Mouse (Mus musculus): ENCODE measurements around the gene Lasp1.

Gene Lasp1

DNA sequence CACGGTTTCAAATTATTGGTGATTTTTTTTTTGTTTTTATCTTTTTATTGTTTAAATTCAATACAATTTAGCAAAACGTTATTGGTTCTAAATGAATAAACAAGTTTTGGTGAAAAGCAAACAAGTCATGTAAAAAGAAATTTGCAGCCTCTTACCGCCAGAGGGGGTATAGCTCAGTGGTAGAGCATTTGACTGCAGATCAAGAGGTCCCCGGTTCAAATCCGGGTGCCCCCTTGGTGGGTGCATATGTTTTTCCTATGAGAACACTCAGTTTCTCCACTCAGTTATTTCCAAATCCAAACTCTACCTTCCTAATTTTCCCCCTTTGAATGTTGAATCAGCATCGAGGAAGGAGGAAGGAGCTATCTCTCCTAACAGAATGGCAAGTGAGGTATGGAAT lies 1.9 kb upstream of the Lasp1 start:
- DNase-seq (ENCODE audit: low spot score in 2 of 2) = peak; percentile 47 to 70

DNA sequence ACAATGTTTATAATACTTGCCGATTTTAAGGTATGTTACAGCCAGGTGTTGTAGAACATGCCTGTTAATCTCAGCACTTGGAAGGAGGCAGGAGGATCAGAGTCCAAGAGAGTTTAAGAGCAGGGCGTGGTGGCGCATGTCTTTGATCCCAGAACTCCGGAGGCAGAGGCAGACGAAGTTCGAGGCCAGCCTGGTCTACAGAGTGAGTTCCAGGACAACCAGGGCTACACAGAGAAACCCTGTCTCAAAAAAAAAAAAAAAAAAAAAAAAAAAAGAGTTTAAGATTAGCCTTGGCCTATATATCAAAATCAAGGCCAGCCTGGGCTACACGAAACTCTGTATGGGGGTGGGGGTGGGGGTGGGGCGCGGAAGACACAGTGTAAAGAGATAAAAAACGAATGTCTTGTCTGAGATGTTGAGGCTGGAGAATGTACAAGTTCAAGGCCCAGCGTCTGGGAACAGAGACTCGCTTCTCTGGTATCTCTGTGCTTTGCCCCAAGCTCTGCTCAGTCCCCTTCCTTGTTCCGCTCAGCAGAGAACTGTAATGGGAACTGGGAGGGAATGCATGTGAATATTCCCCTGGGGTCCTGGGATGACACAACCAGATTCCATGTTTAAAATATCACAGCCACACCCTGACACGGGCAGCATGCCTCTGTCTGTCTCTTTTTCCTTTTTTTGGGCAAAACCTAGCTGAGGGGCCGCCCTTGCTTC lies 1.3 kb upstream of the Lasp1 start:
- no peak for DNase-seq (ENCODE audit: low spot score in 2 of 2)

- DNase-seq (ENCODE audit: low spot score in 2 of 2) = no peak
Observed at GRCm38 (mm10) chr11:97798083-97798435, 741 bp upstream of the Lasp1 start.

DNA sequence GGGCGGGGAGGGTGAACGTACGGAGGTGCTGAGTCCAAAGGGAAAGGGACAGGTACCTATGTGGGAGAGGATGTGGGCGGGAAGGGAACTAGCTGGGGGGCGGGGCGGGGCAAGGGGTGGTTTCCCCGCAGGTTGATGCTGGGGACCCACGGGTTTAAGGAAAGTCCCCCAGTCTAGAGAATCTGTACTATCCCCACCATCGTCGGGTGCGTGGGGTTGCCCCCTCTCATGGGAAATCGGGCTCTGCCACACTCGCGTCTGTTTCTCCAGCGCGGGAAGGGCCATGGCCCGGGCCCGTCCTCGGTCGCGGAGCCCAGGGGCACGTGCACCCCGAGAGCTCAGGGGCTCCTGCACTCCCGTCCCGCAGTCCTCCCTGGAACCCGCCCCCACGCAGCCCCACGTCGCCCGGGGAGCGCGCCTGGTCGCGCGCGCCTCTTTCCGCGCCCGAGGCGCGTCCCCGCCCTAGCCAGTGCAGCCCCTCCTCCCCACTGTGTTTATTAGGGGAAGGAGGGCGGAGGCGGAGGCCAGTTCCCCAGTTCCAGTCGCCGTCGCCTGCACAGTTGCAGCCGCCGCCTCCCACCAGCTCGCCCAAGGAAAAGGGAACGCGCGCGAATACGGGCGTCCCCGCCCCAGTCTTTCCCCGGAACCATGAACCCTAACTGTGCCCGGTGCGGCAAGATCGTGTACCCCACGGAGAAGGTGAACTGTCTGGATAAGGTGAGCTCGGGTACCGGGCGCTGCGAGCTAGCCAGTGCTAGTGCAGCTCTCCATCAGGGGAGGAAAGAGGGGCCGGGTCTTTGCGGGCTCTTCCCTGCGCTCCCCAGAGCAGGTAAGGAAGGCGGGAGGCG lies 570 bp downstream of the Lasp1 start:
- DNase-seq (ENCODE audit: low spot score in 2 of 2) = peak; percentile 69 to 84

DNA sequence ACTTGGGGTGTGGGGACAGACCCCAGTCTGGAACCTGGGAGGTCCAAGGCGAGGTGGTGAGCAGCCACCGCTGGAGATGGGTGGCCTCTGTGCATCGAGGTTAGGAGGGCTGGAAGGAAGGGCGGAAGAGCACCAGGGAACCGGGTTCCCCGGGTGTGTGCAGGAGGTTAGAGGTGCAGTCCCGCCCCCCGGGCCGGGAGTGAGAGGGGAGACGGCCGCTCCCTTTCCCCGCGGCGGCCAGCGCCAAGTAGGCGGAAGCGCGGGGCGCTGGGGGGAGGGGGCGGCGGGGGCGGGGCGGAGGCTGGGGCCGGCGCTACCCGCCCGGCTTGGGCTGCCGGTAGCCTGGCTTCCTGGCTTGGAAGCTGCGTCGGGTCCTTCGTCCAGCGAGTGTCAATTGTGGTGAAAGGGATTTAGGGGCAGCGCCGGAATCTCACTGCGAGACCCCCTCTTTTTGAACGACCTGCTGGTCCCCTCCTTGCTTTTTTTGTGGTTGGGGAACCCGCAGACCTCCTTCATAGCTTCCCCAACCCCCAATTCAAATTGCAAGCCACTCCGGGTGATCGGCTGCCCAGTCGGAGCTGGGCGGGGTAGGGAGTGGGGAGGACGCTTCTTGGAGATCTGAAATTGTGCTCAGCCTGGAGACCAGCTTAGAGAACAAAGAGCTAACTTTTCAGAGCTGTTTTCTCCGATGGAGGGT lies 1.3 kb downstream of the Lasp1 start:
- peak in 1 of 2 experiments; percentile 51 for DNase-seq (ENCODE audit: low spot score in 2 of 2)

- DNase-seq (ENCODE audit: low spot score in 2 of 2) = no peak
Observed at GRCm38 (mm10) chr11:97800691-97801408, 2.0 kb downstream of the Lasp1 start.

DNA sequence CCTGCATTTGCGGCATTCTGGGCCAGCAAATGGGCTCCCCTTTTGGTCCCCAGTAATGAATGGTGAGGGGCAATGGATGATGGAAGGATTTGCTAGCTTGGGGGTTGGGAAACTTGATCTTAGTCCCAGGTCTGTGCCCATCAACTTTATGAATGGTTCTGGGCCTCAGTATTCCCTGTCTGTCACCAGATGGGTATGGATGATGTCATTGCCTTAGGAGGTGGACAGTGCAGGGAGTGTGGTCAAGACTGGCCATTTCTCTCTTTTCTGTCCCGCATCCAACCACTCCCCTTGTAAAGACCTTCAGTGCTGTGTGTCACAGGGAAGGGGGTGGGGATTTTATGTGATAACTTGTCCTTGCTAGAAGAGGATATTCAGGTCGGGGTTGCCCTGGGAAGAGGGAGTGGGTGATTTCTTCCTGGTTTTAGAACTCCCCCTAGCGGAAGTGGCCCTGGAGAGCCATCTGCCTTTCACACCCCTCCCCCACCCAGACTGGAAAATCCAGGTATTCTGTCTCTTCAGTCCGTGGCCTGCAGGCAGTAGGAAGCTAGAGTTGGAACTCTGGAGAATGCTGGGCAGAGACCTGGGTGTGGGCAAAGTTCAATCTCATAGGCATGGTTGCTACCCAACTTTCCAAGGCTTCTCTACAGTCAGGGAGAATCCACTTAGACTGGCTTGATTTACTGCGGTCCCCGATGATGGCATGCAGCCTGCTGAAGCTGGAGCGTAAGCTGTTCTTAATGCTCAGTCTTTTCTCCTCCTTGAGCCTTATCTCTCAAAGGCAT lies 2.8 kb downstream of the Lasp1 start:
- no peak for DNase-seq (ENCODE audit: low spot score in 2 of 2)

DNA sequence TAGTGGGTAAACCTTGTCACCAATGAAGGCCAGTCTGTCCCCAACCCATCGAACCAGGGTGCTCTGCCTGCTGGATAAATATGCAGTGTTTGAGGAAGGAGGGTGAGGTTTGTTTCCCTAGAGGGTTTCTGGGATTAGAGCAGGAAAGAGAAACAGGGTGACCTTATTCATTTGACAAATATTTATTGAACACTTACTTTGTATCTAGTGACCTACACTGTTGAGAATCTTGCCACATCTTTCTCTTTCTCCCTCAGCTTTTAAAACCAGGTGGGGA lies 3.3 kb downstream of the Lasp1 start:
- no peak for DNase-seq (ENCODE audit: low spot score in 2 of 2)

GRCm38 (mm10) chr11:97802495-97802894 lies 3.7 kb downstream of the Lasp1 start:
- no peak for DNase-seq (ENCODE audit: low spot score in 2 of 2)

DNA sequence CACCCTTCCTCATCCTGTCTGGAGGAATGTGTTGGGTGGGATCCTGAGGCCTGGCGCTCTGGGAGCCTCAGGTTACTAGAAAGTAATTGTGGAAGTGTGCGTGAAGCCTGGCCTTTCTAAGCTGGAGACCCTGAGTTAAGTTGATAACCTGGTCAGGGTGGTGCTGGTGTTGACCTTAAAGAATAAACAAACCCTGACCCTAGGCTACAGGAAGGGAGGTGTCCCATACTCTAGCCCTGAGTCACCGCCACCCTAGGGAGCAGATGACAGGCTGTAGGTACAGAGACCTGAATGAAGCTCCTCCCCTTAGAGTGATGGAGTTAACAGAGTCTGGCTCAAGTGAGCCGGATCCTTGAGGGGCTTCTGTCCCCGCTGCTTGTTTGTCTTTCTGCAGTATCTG lies 5.0 kb downstream of the Lasp1 start:
- no peak for DNase-seq (ENCODE audit: low spot score in 2 of 2)

GRCm38 (mm10) chr11:97804841-97805661 lies 6.3 kb downstream of the Lasp1 start:
- DNase-seq (ENCODE audit: low spot score in 2 of 2) = peak in 1 of 2 experiments; percentile 49

GRCm38 (mm10) chr11:97805662-97806612 lies 7.1 kb downstream of the Lasp1 start:
- DNase-seq (ENCODE audit: low spot score in 2 of 2) = no peak

- no peak for DNase-seq (ENCODE audit: low spot score in 2 of 2)
Observed at GRCm38 (mm10) chr11:97806613-97806964, 7.8 kb downstream of the Lasp1 start.

DNA sequence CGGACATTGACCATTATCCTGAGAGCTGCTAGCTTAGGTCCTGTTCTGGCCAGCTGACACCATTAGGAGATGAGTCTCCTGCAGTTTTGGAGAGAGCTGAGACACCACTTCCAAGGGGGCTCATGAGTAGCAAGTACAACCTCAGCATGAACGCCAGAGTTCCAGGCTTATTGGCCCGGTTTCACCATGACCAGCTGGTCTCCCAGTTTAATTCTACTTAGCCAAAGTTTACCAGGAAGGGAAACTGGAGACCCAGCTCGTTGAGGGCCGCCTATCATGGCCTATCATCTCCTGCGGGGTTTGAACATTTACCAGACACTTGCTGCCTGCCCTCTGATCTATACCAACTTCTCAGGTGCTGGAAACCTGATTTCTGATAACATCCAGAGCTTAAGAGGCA lies 8.8 kb downstream of the Lasp1 start:
- DNase-seq (ENCODE audit: low spot score in 2 of 2) = no peak

DNA sequence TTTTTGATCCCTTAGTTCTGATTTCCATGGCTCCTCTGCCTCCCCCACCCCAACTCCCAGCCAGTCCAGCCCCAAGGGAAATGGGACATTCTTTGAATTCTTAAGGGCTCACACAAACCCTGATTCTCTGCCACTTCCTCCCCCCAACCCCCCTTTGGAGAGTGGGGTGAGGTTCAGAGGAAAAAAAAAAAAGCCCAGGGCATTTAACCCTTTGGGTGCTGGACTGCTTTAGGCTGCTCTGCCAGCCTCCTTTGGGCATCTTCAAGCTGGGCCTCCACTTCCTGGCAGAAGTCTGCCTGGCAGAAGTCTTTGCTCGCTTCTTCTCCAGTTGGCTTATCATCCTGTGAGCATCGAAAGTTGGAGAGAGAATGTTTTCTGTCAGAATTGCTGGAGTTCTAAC lies 9.3 kb downstream of the Lasp1 start:
- no peak for DNase-seq (ENCODE audit: low spot score in 2 of 2)

DNA sequence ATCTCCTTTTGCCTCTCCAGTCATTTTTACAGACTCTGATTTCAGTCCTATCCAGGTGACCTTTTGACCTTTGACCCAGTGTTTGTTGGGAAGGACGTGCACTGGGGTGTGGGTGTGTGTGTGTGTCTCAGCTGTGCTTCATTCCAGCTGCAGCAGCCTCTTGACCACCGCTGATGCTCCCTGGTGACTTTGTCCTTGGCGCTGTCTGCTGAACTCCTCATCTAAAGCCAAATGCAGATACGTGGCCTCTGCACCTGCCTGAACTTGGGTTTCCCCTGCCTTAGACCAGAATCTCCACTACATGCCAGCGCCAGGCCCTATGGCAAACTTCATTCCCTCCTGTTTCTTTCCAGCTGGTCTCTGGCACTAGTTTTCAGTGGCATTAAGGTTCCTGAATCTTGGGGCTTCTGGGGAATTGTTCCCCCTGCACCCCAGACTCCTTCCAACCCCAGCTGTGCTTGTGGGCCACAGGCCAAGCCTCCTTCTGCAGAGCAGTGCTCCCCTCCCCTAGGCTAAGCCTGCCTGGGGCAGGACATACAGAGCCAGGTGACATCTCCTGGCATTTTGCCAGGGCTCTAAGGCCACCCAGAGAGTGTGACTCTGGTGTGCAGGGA lies 9.9 kb downstream of the Lasp1 start:
- peak in 1 of 2 experiments; percentile 58 for DNase-seq (ENCODE audit: low spot score in 2 of 2)

GRCm38 (mm10) chr11:97809235-97810121 lies 10.7 kb downstream of the Lasp1 start:
- no peak for DNase-seq (ENCODE audit: low spot score in 2 of 2)

DNA sequence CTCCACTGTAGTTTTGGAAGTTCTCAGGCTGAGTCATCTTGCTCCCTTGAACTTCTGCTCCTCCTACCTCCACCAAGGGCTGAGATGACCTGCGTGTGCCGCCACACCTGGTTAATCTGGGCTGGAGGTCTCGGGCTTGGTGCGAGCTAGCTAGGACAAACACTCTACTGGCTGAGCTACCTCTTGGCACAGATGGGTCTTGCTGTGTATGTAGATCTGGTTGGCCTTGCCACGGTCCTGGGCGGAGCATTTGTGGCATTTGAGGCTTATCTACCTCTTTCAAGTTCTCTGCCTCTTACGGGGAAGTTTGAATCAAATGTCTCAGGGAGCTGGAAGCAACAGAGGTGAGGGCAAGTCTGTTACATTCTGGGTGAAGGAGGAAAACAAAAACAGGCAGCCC lies 11.6 kb downstream of the Lasp1 start:
- no peak for DNase-seq (ENCODE audit: low spot score in 2 of 2)

All from cerebellum, postnatal 4 days (tissue).